Mouse (Mus musculus): ENCODE measurements around the gene Polr3a. TPM values are rescaled to one million over a fixed set of nuclear protein-coding genes. Genes with fewer than 3 reads are reported as not detected.
"Not testable (repeated sequence)": the region's sequence is repeated elsewhere in the genome, so short reads cannot be mapped to it uniquely, and the experiment has no call there.

Polr3a gene
- polyA plus RNA-seq, 1 experiment from 2014 or later, result 22.2 TPM

- 4% methylated on average over 11 of the region's 11 CpGs for WGBS
- peak overlapping the region; percentile 98 for H3K9ac ChIP-seq
- H3K27ac ChIP-seq, result peak overlapping the region; percentile 86
- peaks cover 42% of the 10 kb centered on the region for H3K36me3 ChIP-seq
- H3K4me2 ChIP-seq (replicated peaks), result peak overlapping the region; percentile 84
- ATAC-seq (ENCODE audit: insufficient number of reproducible peaks, insufficient read depth, low FRiP score, low TSS enrichment), result no peak
- no peaks in the 10 kb centered on the region for H3K9me3 ChIP-seq
- H3K27me3 ChIP-seq, result no peaks in the 10 kb centered on the region
- peaks cover 30% of the 10 kb centered on the region for H3K4me1 ChIP-seq
- H3K4me3 ChIP-seq, result peak overlapping the region; percentile 95
These were observed 4.6 kb upstream of the Polr3a start for GRCm38 (mm10) chr14:24491266-24491981.

GRCm38 (mm10) chr14:24490468-24491265 lies 3.8 kb upstream of the Polr3a start:
- H3K4me1 ChIP-seq, result peaks cover 35% of the 10 kb centered on the region
- H3K27me3 ChIP-seq, result no peaks in the 10 kb centered on the region
- peak; percentile 87 for ATAC-seq (ENCODE audit: insufficient number of reproducible peaks, insufficient read depth, low FRiP score, low TSS enrichment)
- H3K36me3 ChIP-seq, result peaks cover 35% of the 10 kb centered on the region
- H3K27ac ChIP-seq, result peak overlapping the region; percentile 86
- peak overlapping the region; percentile 98 for H3K9ac ChIP-seq
- no peaks in the 10 kb centered on the region for H3K9me3 ChIP-seq
- H3K4me2 ChIP-seq (replicated peaks), result peak overlapping the region; percentile 84
- peak overlapping the region; percentile 95 for H3K4me3 ChIP-seq
- under 1% methylated on average over 64 of the region's 64 CpGs for WGBS

- ATAC-seq (ENCODE audit: insufficient number of reproducible peaks, insufficient read depth, low FRiP score, low TSS enrichment); H3K9ac ChIP-seq; H3K27me3 ChIP-seq; H3K4me2 ChIP-seq (replicated peaks); H3K27ac ChIP-seq; H3K4me3 ChIP-seq; H3K9me3 ChIP-seq: not testable (repeated sequence)
- Histone ChIP-seq H3K36me3 (peaks cover 26% of the 10 kb centered on the region), H3K4me1 (peaks cover 37% of the 10 kb centered on the region)
- 89% methylated on average over 7 of the region's 7 CpGs for WGBS
These were observed 2.9 kb upstream of the Polr3a start for GRCm38 (mm10) chr14:24489772-24490171.

- no peaks in the 10 kb centered on the region for H3K9me3 ChIP-seq
- H3K27ac ChIP-seq, result 0 out of 2 replicates have a peak overlapping the region, but pooled peaks have one; percentile 41
- H3K36me3 ChIP-seq, result peaks cover 33% of the 10 kb centered on the region
- no peaks in the 10 kb centered on the region for H3K27me3 ChIP-seq
- peaks cover 9% of the 10 kb centered on the region for H3K4me1 ChIP-seq
- peak overlapping the region; percentile 77 for H3K4me2 ChIP-seq (replicated peaks)
- H3K4me3 ChIP-seq, result peak overlapping the region; percentile 90
- no peak for ATAC-seq (ENCODE audit: insufficient number of reproducible peaks, insufficient read depth, low FRiP score, low TSS enrichment)
- peak overlapping the region; percentile 79 for H3K9ac ChIP-seq
- 8% methylated on average over 13 of the region's 13 CpGs for WGBS
These were observed 554 bp downstream of the Polr3a start for GRCm38 (mm10) chr14:24486241-24486767.

- Histone ChIP-seq H3K36me3 (peaks cover 86% of the 10 kb centered on the region), H3K4me3 (no peak overlapping the region), H3K27ac (no peak overlapping the region), H3K9me3 (no peaks in the 10 kb centered on the region), H3K9ac (no peak overlapping the region), H3K27me3 (no peaks in the 10 kb centered on the region), H3K4me2 (replicated peaks) (no peak overlapping the region), H3K4me1 (no peaks in the 10 kb centered on the region)
- ATAC-seq (ENCODE audit: insufficient number of reproducible peaks, insufficient read depth, low FRiP score, low TSS enrichment), result no peak
- WGBS, result 92% methylated on average over 6 of the region's 6 CpGs
These were observed 18.1 kb downstream of the Polr3a start for GRCm38 (mm10) chr14:24468806-24469205.

- Histone ChIP-seq H3K27ac (no peak overlapping the region), H3K4me1 (no peaks in the 10 kb centered on the region), H3K4me3 (no peak overlapping the region), H3K27me3 (no peaks in the 10 kb centered on the region), H3K9ac (no peak overlapping the region), H3K9me3 (no peaks in the 10 kb centered on the region), H3K4me2 (replicated peaks) (no peak overlapping the region), H3K36me3 (peaks cover 96% of the 10 kb centered on the region)
- no peak for ATAC-seq (ENCODE audit: insufficient number of reproducible peaks, insufficient read depth, low FRiP score, low TSS enrichment)
- 84% methylated on average over 3 of the region's 3 CpGs for WGBS
These were observed 28.7 kb downstream of the Polr3a start for GRCm38 (mm10) chr14:24458191-24458590.

GRCm38 (mm10) chr14:24443529-24443928 lies 43.3 kb downstream of the Polr3a start:
- not testable (repeated sequence) for H3K27ac ChIP-seq; H3K4me1 ChIP-seq; H3K9ac ChIP-seq; H3K9me3 ChIP-seq; ATAC-seq (ENCODE audit: insufficient number of reproducible peaks, insufficient read depth, low FRiP score, low TSS enrichment); H3K27me3 ChIP-seq; H3K4me3 ChIP-seq; H3K4me2 ChIP-seq (replicated peaks)
- peaks cover 19% of the 10 kb centered on the region for H3K36me3 ChIP-seq
- 87% methylated on average over 4 of the region's 4 CpGs for WGBS

Other genes starting within 250 kb of the Polr3a start
- gene Dlg5, start 241.1 kb downstream of the Polr3a start, polyA plus RNA-seq (2016; fragmentation: Nextera tagmentation; extraction: Ambion mirVana), result 28.9 and 30.3 TPM in 2 replicates
- gene E330034G19Rik, start 193.8 kb downstream of the Polr3a start, polyA plus RNA-seq (2016; fragmentation: Nextera tagmentation; extraction: Ambion mirVana), result not detected in 2 replicates
- gene Rps24, start 67 bp upstream of the Polr3a start, polyA plus RNA-seq (2016; fragmentation: Nextera tagmentation; extraction: Ambion mirVana), result 1,139 and 1,150 TPM in 2 replicates

Measured in embryonic facial prominence, embryonic 12.5 days (tissue).